Mouse (Mus musculus): Measurements from ENCODE around the gene Eftud2.

GRCm38 (mm10) chr11:102895779-102896178 is 15.0 kb upstream of the Eftud2 start:
- TF ChIP-seq CTCF (IDR thresholded peaks at IDR 0.05; ENCODE audit: low read depth) (no peak), EP300 (IDR thresholded peaks at IDR 0.05; ENCODE audit: low read depth) (no peak)

Measured in heart, postnatal 0 days (tissue).